Mouse (Mus musculus) limb, embryonic 15.5 days (tissue): Measurements from ENCODE around the gene 2410004B18Rik. TPM values are rescaled to one million over a fixed set of nuclear protein-coding genes. Genes with fewer than 3 reads are reported as not detected.

ENCODE experiments used
- ATAC-seq: fragments of 200-750 bp; cut with Nextera tagmentation; 2 replicates; pipeline ENCODE4 v1.8.0; 2017; ENCODE audit warnings: low read depth, moderate TSS enrichment; ENCODE audit not compliant: insufficient number of reproducible peaks, low FRiP score, low TSS enrichment
- H3K27ac ChIP-seq: fragments of 300-500 bp; sonication (generic); 2 replicates; pipeline ENCODE4 v1.5.1; 2015; ENCODE audit warnings: moderate library complexity, mild to moderate bottlenecking, inconsistent platforms
- H3K27me3 ChIP-seq: fragments of 300-500 bp; sonication (generic); 2 replicates; pipeline ENCODE4 v1.6.1; 2015; ENCODE audit warnings: inconsistent platforms
- H3K36me3 ChIP-seq: fragments of 300-500 bp; sonication (generic); 2 replicates; pipeline ENCODE4 v1.6.1; 2015; ENCODE audit warnings: inconsistent platforms
- H3K4me1 ChIP-seq: fragments of 300-500 bp; sonication (generic); 2 replicates; pipeline ENCODE4 v1.6.1; 2015; ENCODE audit warnings: inconsistent platforms
- H3K4me2 ChIP-seq: fragments of 300-500 bp; sonication (generic); 2 replicates; pipeline ENCODE4 v1.6.1; 2015; ENCODE audit warnings: mild to moderate bottlenecking, inconsistent platforms
- H3K4me3 ChIP-seq: fragments of 300-500 bp; sonication (generic); 2 replicates; pipeline ENCODE4 v1.5.1; 2015; ENCODE audit warnings: mild to moderate bottlenecking, inconsistent platforms
- H3K9ac ChIP-seq: fragments of 300-500 bp; sonication (generic); 2 replicates; pipeline ENCODE4 v1.6.1; 2015; ENCODE audit warnings: inconsistent platforms
- H3K9me3 ChIP-seq: fragments of 300-500 bp; sonication (generic); 2 replicates; pipeline ENCODE4 v1.6.1; 2016; ENCODE audit warnings: inconsistent platforms
- WGBS: fragments of 180-500 bp; shearing (Covaris S2); methylation state at CpG from one replicate; pipeline ENCODE4 v1.1.7; 2015; 5-methylcytosine and 5-hydroxymethylcytosine counted together
- polyA plus RNA-seq: library from polyadenylated mRNA; unstranded; fragments of >200 nt; fragmentation: Nextera tagmentation; extraction: Ambion mirVana; gene quantifications from 2 replicates; pipeline ENCODE4 v1.2.1, GENCODE M21; 2015

2410004B18Rik gene
- polyA plus RNA-seq, 1 experiment from 2014 or later: 45.7 TPM

GRCm38 (mm10) chr3:145938405-145939349 is 863 bp downstream of the 2410004B18Rik start:
- H3K4me3 ChIP-seq: peak overlapping the region; percentile 98
- peak overlapping the region; percentile 80 for H3K9ac ChIP-seq
- no peak for ATAC-seq
- H3K4me1 ChIP-seq: peaks cover 22% of the 10 kb centered on the region
- H3K4me2 ChIP-seq: peak overlapping the region; percentile 56
- H3K36me3 ChIP-seq: peaks cover 27% of the 10 kb centered on the region
- no peaks in the 10 kb centered on the region for H3K27me3 ChIP-seq
- H3K27ac ChIP-seq: peak overlapping the region; percentile 71
- no peaks in the 10 kb centered on the region for H3K9me3 ChIP-seq
- 21% methylated on average over 48 of the region's 50 CpGs for WGBS

GRCm38 (mm10) chr3:145939402-145939801 is 1.6 kb downstream of the 2410004B18Rik start:
- Histone ChIP-seq H3K9me3 (no peaks in the 10 kb centered on the region), H3K27ac (no peak overlapping the region), H3K4me2 (peak overlapping the region; percentile 56), H3K4me1 (peaks cover 22% of the 10 kb centered on the region), H3K27me3 (no peaks in the 10 kb centered on the region), H3K9ac (no peak overlapping the region), H3K36me3 (peaks cover 31% of the 10 kb centered on the region), H3K4me3 (peak overlapping the region; percentile 98; the same call in 1 of the 2 replicates)
- ATAC-seq: no peak
- 82% methylated on average over 12 of the region's 12 CpGs for whole genome bisulfite sequencing

- H3K9me3 ChIP-seq: no peaks in the 10 kb centered on the region
- WGBS: 90% methylated on average over 4 of the region's 4 CpGs
- no peak for ATAC-seq
- H3K27ac ChIP-seq: no peak overlapping the region
- peaks cover 22% of the 10 kb centered on the region for H3K4me1 ChIP-seq
- no peak overlapping the region for H3K9ac ChIP-seq
- no peak overlapping the region for H3K4me3 ChIP-seq
- H3K36me3 ChIP-seq: peaks cover 37% of the 10 kb centered on the region
- no peak overlapping the region for H3K4me2 ChIP-seq
- no peaks in the 10 kb centered on the region for H3K27me3 ChIP-seq
Measured at GRCm38 (mm10) chr3:145939971-145940370, 2.2 kb downstream of the 2410004B18Rik start.

GRCm38 (mm10) chr3:145941971-145942370 is 4.2 kb downstream of the 2410004B18Rik start:
- 9% methylated on average over 3 of the region's 3 CpGs for WGBS
- Histone ChIP-seq H3K36me3 (peaks cover 39% of the 10 kb centered on the region), H3K4me2 (no peak overlapping the region), H3K4me3 (no peak overlapping the region), H3K9ac (no peak overlapping the region), H3K9me3 (no peaks in the 10 kb centered on the region), H3K4me1 (peaks cover 22% of the 10 kb centered on the region), H3K27me3 (no peaks in the 10 kb centered on the region), H3K27ac (no peak overlapping the region)
- ATAC-seq: no peak

- H3K9me3 ChIP-seq: no peaks in the 10 kb centered on the region
- no peak overlapping the region for H3K27ac ChIP-seq
- H3K4me3 ChIP-seq: no peak overlapping the region
- WGBS: 86% methylated on average over 7 of the region's 7 CpGs
- no peak overlapping the region for H3K4me2 ChIP-seq
- H3K36me3 ChIP-seq: peaks cover 39% of the 10 kb centered on the region
- H3K27me3 ChIP-seq: no peaks in the 10 kb centered on the region
- no peak overlapping the region for H3K9ac ChIP-seq
- H3K4me1 ChIP-seq: peaks cover 9% of the 10 kb centered on the region
- no peak for ATAC-seq
Measured at GRCm38 (mm10) chr3:145944348-145944747, 6.5 kb downstream of the 2410004B18Rik start.

GRCm38 (mm10) chr3:145945904-145946303 is 8.1 kb downstream of the 2410004B18Rik start:
- Histone ChIP-seq H3K36me3 (peaks cover 29% of the 10 kb centered on the region), H3K9me3 (no peaks in the 10 kb centered on the region), H3K27me3 (no peaks in the 10 kb centered on the region), H3K4me1 (peaks cover 7% of the 10 kb centered on the region), H3K4me3 (no peak overlapping the region), H3K4me2 (no peak overlapping the region), H3K9ac (no peak overlapping the region), H3K27ac (no peak overlapping the region)
- 88% methylated on average over 3 of the region's 3 CpGs for WGBS
- ATAC-seq: no peak

- 39% methylated on average over 2 of the region's 2 CpGs for WGBS
- peaks cover 4% of the 10 kb centered on the region for H3K4me1 ChIP-seq
Measured at GRCm38 (mm10) chr3:145946654-145947053, 8.8 kb downstream of the 2410004B18Rik start.

GRCm38 (mm10) chr3:145947539-145948204 is 9.9 kb downstream of the 2410004B18Rik start:
- H3K27me3 ChIP-seq: no peaks in the 10 kb centered on the region
- H3K9me3 ChIP-seq: no peaks in the 10 kb centered on the region
- no peak overlapping the region for H3K27ac ChIP-seq
- H3K4me1 ChIP-seq: peaks cover 4% of the 10 kb centered on the region
- H3K9ac ChIP-seq: no peak overlapping the region
- WGBS: 37% methylated on average over 6 of the region's 6 CpGs
- no peak for ATAC-seq
- no peak overlapping the region for H3K4me3 ChIP-seq
- peaks cover 23% of the 10 kb centered on the region for H3K36me3 ChIP-seq
- H3K4me2 ChIP-seq: no peak overlapping the region

More at GRCm38 (mm10) chr3:145946654-145947053, 8.8 kb downstream of the 2410004B18Rik start:
- ATAC-seq: no peak
- no peaks in the 10 kb centered on the region for H3K9me3 ChIP-seq
- H3K4me2 ChIP-seq: no peak overlapping the region
- peaks cover 23% of the 10 kb centered on the region for H3K36me3 ChIP-seq
- no peaks in the 10 kb centered on the region for H3K27me3 ChIP-seq
- H3K27ac ChIP-seq: no peak overlapping the region
- no peak overlapping the region for H3K9ac ChIP-seq
- no peak overlapping the region for H3K4me3 ChIP-seq

- Histone ChIP-seq H3K9me3 (no peaks in the 10 kb centered on the region), H3K9ac (no peak overlapping the region), H3K27ac (no peak overlapping the region), H3K27me3 (no peaks in the 10 kb centered on the region), H3K4me3 (0 out of 2 replicates have a peak overlapping the region, but pooled peaks have one; percentile 8), H3K4me1 (peaks cover 4% of the 10 kb centered on the region), H3K4me2 (peak overlapping the region; percentile 36), H3K36me3 (no peaks in the 10 kb centered on the region)
- ATAC-seq: peak; percentile 65; the same call in 1 of the 2 replicates
- 6% methylated on average over 15 of the region's 15 CpGs for WGBS
Measured at GRCm38 (mm10) chr3:145950034-145950814, 12.4 kb downstream of the 2410004B18Rik start.

GRCm38 (mm10) chr3:145950815-145951130 is 13.0 kb downstream of the 2410004B18Rik start:
- 45% methylated on average over 5 of the region's 5 CpGs for WGBS
- no peak for ATAC-seq
- H3K4me2 ChIP-seq: no peak overlapping the region

GRCm38 (mm10) chr3:145951287-145952165 is 13.7 kb downstream of the 2410004B18Rik start:
- 71% methylated on average over 17 of the region's 17 CpGs for WGBS
- no peak for ATAC-seq

More at GRCm38 (mm10) chr3:145950815-145951130, 13.0 kb downstream of the 2410004B18Rik start:
- H3K4me3 ChIP-seq: no peak overlapping the region
- peaks cover 4% of the 10 kb centered on the region for H3K4me1 ChIP-seq
- no peaks in the 10 kb centered on the region for H3K9me3 ChIP-seq
- no peaks in the 10 kb centered on the region for H3K27me3 ChIP-seq
- H3K9ac ChIP-seq: no peak overlapping the region
- no peak overlapping the region for H3K27ac ChIP-seq
- H3K36me3 ChIP-seq: no peaks in the 10 kb centered on the region

More at GRCm38 (mm10) chr3:145951287-145952165, 13.7 kb downstream of the 2410004B18Rik start:
- H3K36me3 ChIP-seq: no peaks in the 10 kb centered on the region
- peaks cover 4% of the 10 kb centered on the region for H3K4me1 ChIP-seq
- H3K4me2 ChIP-seq: no peak overlapping the region
- no peaks in the 10 kb centered on the region for H3K27me3 ChIP-seq
- no peak overlapping the region for H3K27ac ChIP-seq
- no peak overlapping the region for H3K4me3 ChIP-seq
- no peaks in the 10 kb centered on the region for H3K9me3 ChIP-seq
- no peak overlapping the region for H3K9ac ChIP-seq
